Mouse (Mus musculus) brain, embryonic 14.5 days (tissue): ENCODE results near the gene Cacna2d1.

Source experiments
- CTCF ChIP-seq: fragments of 200-500 bp; IDR thresholded peaks from 2 replicates; pipeline ENCODE4 v1.5.1; 2012; ENCODE audit warnings: inconsistent platforms, mild to moderate bottlenecking, moderate library complexity, borderline replicate concordance; ENCODE audit not compliant: insufficient read depth, insufficient read length; ENCODE audit errors: extremely low read depth
- POLR2A ChIP-seq: fragments of 200-500 bp; IDR thresholded peaks from 2 replicates; pipeline ENCODE4 v1.6.1; 2012; ENCODE audit warnings: mild to moderate bottlenecking, inconsistent platforms, borderline replicate concordance; ENCODE audit not compliant: poor library complexity, insufficient read depth, insufficient read length, severe bottlenecking; ENCODE audit errors: extremely low read depth

DNA sequence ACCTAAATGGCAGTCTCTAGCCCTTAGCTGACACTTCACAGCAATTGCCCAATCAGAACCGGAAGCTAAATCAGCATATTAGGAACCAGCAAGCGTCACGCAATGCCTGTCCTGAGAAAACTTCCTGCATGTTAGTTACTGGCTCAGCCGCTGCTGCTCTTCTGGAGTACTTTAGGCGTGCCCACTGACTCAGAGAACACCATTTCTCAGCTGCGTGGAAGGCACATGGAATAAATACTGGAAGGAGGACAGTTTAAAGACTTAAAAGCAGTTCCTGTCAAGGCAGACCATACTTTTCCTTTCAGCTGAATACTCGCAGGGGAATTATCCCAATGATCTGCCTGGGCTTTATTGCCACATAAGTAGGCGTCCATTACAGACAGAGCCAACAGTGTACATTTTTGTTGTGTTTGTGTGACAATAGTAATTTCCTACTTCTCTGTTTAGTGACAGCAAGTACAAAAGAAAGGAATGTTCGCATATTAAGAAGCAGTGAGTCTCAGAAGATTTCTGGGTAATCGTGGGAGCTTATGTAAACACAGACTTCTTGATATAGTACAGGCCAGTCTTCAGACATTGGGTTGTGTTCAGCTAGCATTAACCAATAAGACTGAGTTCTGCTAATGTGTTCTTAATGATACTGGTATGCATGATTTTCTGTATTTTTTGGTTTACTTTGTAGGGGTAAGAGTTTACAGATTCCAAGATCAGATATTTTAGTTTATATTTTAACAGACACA lies 113.1 kb downstream of the Cacna2d1 start:
- no peak for TF ChIP-seq POLR2A
- TF ChIP-seq CTCF, result no peak
